Mouse (Mus musculus) CH12.LX (cell line): ENCODE results near the gene Rassf5. TPM values are rescaled to one million over a fixed set of nuclear protein-coding genes. Genes with fewer than 3 reads are reported as not detected.

Experiments
- DNase-seq: peaks from one replicate; pipeline ENCODE4 v3.0.0-alpha.2; 2013; ENCODE audit errors: extremely low read depth
- H3K27ac ChIP-seq: 2 replicates; pipeline ENCODE4 v1.5.1; 2012; ENCODE audit warnings: low read depth, mild to moderate bottlenecking, control low read depth, moderate library complexity; ENCODE audit not compliant: insufficient read depth
- H3K27me3 ChIP-seq: replicated peaks from 2 replicates; pipeline ENCODE3; 2012; ENCODE audit warnings: inconsistent platforms
- H3K36me3 ChIP-seq, 2 experiments: replicated peaks in 1 of 2; 2 replicates each; pipeline versions ENCODE3 to v1.6.1; 2012; ENCODE audit warnings: inconsistent platforms in 1 of 2, low read length in 1 of 2, mild to moderate bottlenecking in 1 of 2, mixed read lengths in 1 of 2, moderate library complexity in 1 of 2; ENCODE audit not compliant: control insufficient read depth in 1 of 2, insufficient read depth in 1 of 2
- H3K4me1 ChIP-seq, 2 experiments: 2 replicates each; pipeline ENCODE4 v1.6.1; 2012; ENCODE audit warnings: inconsistent platforms in 1 of 2, moderate library complexity in 1 of 2; ENCODE audit not compliant: insufficient read depth in 2 of 2, control insufficient read depth in 1 of 2
- H3K4me2 ChIP-seq: 2 replicates; pipeline ENCODE4 v1.6.1; 2012; ENCODE audit warnings: low read depth, mild to moderate bottlenecking, control low read depth; ENCODE audit not compliant: poor library complexity, insufficient read depth, severe bottlenecking
- H3K4me3 ChIP-seq, 3 experiments: fragments of 150-350 bp in 1 of 3; sonication (generic) in 1 of 3; replicated peaks in 1 of 3; 2 replicates each; pipeline versions ENCODE3 to v1.5.1; 2011 to 2012; ENCODE audit warnings: low read depth in 2 of 3, low read length in 2 of 3, mild to moderate bottlenecking in 2 of 3, moderate library complexity in 2 of 3, control low read depth in 1 of 3, improper control_type of control experiment in 1 of 3, inconsistent platforms in 1 of 3, mixed read lengths in 1 of 3; ENCODE audit not compliant: poor library complexity in 1 of 3
- H3K79me2 ChIP-seq: replicated peaks from 2 replicates; pipeline ENCODE4 v1.6.1; 2012; ENCODE audit warnings: mild to moderate bottlenecking, moderate library complexity; ENCODE audit not compliant: control insufficient read depth, poor library complexity, insufficient read depth, severe bottlenecking; ENCODE audit errors: extremely low read depth
- H3K9ac ChIP-seq: 2 replicates; pipeline ENCODE4 v1.6.1; 2012; ENCODE audit warnings: low read depth, mild to moderate bottlenecking, control low read depth, moderate library complexity; ENCODE audit not compliant: insufficient read depth
- H3K9me3 ChIP-seq: replicated peaks from 2 replicates; pipeline ENCODE3; 2012; ENCODE audit warnings: low read length, inconsistent platforms, mixed read lengths
- BHLHE40 ChIP-seq: IDR thresholded peaks from 2 replicates; pipeline ENCODE4 v1.6.1; 2011; ENCODE audit warnings: mild to moderate bottlenecking, low read depth, low read length, improper control_type of control experiment
- ELF1 ChIP-seq: IDR thresholded peaks from 2 replicates; pipeline ENCODE4 v1.6.1; 2014; ENCODE audit warnings: low read depth, mild to moderate bottlenecking, inconsistent platforms, low read length, improper control_type of control experiment
- EP300 ChIP-seq: IDR thresholded peaks from 2 replicates; pipeline ENCODE4 v1.6.1; 2011; ENCODE audit warnings: low read length, improper control_type of control experiment
- ETS1 ChIP-seq: conservative IDR thresholded peaks from 2 replicates; pipeline ENCODE4 v1.6.1; 2012; ENCODE audit warnings: low read depth, mild to moderate bottlenecking, inconsistent platforms, low read length, improper control_type of control experiment, moderate library complexity
- HCFC1 ChIP-seq: IDR thresholded peaks from 2 replicates; pipeline ENCODE4 v1.6.1; 2012; ENCODE audit warnings: low read depth, mild to moderate bottlenecking, inconsistent platforms, low read length, improper control_type of control experiment
- IRF4 ChIP-seq: IDR thresholded peaks from 2 replicates; pipeline ENCODE4 v1.6.1; 2014; ENCODE audit warnings: low read depth, mild to moderate bottlenecking, inconsistent platforms, low read length, improper control_type of control experiment
- JUND ChIP-seq: conservative IDR thresholded peaks from 2 replicates; pipeline ENCODE4 v1.6.1; 2011; ENCODE audit warnings: low read depth, low read length, improper control_type of control experiment
- MAX ChIP-seq: IDR thresholded peaks from 2 replicates; pipeline ENCODE4 v1.6.1; 2011; ENCODE audit warnings: low read length, improper control_type of control experiment
- MAZ ChIP-seq: IDR thresholded peaks from 2 replicates; pipeline ENCODE4 v1.6.1; 2012; ENCODE audit warnings: low read depth, mild to moderate bottlenecking, inconsistent platforms, low read length, improper control_type of control experiment, moderate library complexity
- MXI1 ChIP-seq: IDR thresholded peaks from 2 replicates; pipeline ENCODE4 v1.6.1; 2011; ENCODE audit warnings: mild to moderate bottlenecking, low read depth, low read length, improper control_type of control experiment
- NRF1 ChIP-seq: IDR thresholded peaks from 2 replicates; pipeline ENCODE4 v1.6.1; 2014; ENCODE audit warnings: low read depth, mild to moderate bottlenecking, inconsistent platforms, low read length, improper control_type of control experiment, moderate library complexity
- SMC3 ChIP-seq: IDR thresholded peaks from 2 replicates; pipeline ENCODE4 v1.6.1; 2011; ENCODE audit warnings: low read depth, low read length, improper control_type of control experiment
- TCF12 ChIP-seq: IDR thresholded peaks from 2 replicates; pipeline ENCODE4 v1.6.1; 2014; ENCODE audit warnings: low read depth, mild to moderate bottlenecking, inconsistent platforms, low read length, improper control_type of control experiment
- USF1 ChIP-seq: IDR thresholded peaks from 2 replicates; pipeline ENCODE4 v1.6.1; 2014; ENCODE audit warnings: low read depth, mild to moderate bottlenecking, inconsistent platforms, low read length, improper control_type of control experiment
- ZMIZ1 ChIP-seq: IDR thresholded peaks from 2 replicates; pipeline ENCODE4 v1.6.1; 2012; ENCODE audit warnings: low read depth, mild to moderate bottlenecking, inconsistent platforms, low read length, improper control_type of control experiment
- ZNF384 ChIP-seq: IDR thresholded peaks from 2 replicates; pipeline ENCODE4 v1.6.1; 2012; ENCODE audit warnings: low read depth, low read length, improper control_type of control experiment, inconsistent platforms
- dilution Hi-C: fragments of 300-500 bp; cut with MboI; formaldehyde crosslinking; loops from 2 replicates; pipeline ENCODE4 v1.14.3; 2020; ENCODE audit warnings: low sequenced_read_pairs; ENCODE audit not compliant: extremely low pct_unique_long_range_greater_than_20kb, extremely low pct_ligation_motif_present
- in situ Hi-C: fragments of 300-500 bp; cut with MboI; formaldehyde crosslinking; loops from 3 replicates; pipeline ENCODE4 v1.14.3; 2019; ENCODE audit warnings: low sequenced_read_pairs, low pct_ligation_motif_present, low pct_unique_long_range_greater_than_20kb, mixed read lengths
- polyA plus RNA-seq: library from polyadenylated mRNA; unstranded; fragments of >175 nt; gene quantifications from 2 replicates; pipeline ENCODE4 v1.2.1, GENCODE M21; 2012; ENCODE audit warnings: low read depth; ENCODE audit not compliant: insufficient read length
- total RNA-seq, 2 experiments: library from RNA; depleted of rRNA; stranded (reverse); fragments of 300-350 nt in 1 of 2; fragments of >200 nt in 1 of 2; gene quantifications; 2 replicates each; pipeline ENCODE4 v1.2.3; 2012 to 2014

Rassf5 gene
- total and polyA plus RNA-seq, 3 experiments, result 11.5 to 32.1 (median 16.3) TPM

DNA sequence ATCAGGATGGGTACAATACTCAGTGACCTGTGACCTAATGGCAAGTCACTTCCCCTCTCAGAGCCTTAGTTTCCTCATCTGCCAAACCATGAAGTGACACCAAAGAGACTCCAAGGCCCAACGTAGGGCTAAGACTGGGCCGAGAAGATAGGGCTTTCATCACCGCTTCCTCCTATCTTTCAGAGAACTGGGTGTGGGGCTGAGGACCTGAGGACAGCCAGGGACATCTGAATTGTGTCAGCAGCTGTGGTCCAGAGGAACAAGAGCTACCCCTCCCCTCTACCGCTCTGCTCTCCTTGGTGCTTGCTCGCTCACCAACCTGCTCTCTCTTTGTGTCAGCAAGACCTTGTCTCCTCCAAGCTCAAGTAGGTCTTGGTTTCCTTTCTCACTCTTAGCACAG, 56.4 kb downstream of the Rassf5 start (continued):
- TF ChIP-seq JUND (no peak), IRF4 (peak; percentile 34; the same call in 1 of the 2 replicates)

- no peak overlapping the region for H3K9ac ChIP-seq
- TF ChIP-seq ELF1, result no peak
- TF ChIP-seq SMC3, result no peak
- no peak for TF ChIP-seq ETS1
- TF ChIP-seq MXI1, result no peak
- no peak for TF ChIP-seq ZMIZ1
- no peak for TF ChIP-seq ZNF384
- no peak for TF ChIP-seq MAX
- TF ChIP-seq USF1, result no peak
- H3K27ac ChIP-seq, result no peak overlapping the region
- H3K27me3 ChIP-seq, result no peaks in the 10 kb centered on the region
- H3K9me3 ChIP-seq, result no peaks in the 10 kb centered on the region
- in situ Hi-C loops, result no loop called here
- no peak overlapping the region for H3K4me2 ChIP-seq
- 0 out of 2 replicates have a peak, but pooled peaks cover 3% of the 10 kb centered on the region for H3K79me2 ChIP-seq
- H3K36me3 ChIP-seq, result peaks cover 14 to 70% of the 10 kb centered on the region in 2 experiments
- H3K4me1 ChIP-seq, result peaks cover 21 to 88% of the 10 kb centered on the region in 2 experiments
- dilution Hi-C loops, result no loop called here
- H3K4me3 ChIP-seq, result no peak overlapping the region
- DNase-seq, result no peak
These were observed 57.2 kb downstream of the Rassf5 start for GRCm38 (mm10) chr1:131187856-131188255.

DNA sequence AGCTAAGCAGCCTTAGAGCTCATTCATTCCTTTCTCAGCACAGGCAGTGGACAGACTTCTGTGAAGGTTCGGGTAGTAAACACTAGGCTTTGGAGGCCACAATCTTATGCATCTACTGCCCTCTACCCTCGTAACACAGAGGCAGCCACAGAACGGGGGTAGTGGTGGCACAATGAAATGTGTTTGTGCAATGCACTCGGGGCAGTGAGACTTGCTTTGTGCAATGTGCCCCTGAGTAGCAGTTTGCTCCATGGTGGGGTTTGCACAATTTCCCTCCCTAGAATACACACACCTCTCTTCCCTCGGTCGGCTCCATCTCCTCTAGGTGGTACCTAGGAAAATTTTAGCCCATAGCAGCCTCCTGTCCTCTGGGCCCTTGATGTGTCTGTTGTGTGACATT, 58.1 kb downstream of the Rassf5 start:
- Histone ChIP-seq H3K9me3 (no peaks in the 10 kb centered on the region), H3K36me3 (peaks cover 19 to 71% of the 10 kb centered on the region in 2 experiments), H3K27me3 (no peaks in the 10 kb centered on the region), H3K79me2 (0 out of 2 replicates have a peak, but pooled peaks cover 3% of the 10 kb centered on the region)
- TF ChIP-seq MAX, result no peak
- no peak for TF ChIP-seq HCFC1
- no peak for TF ChIP-seq USF1
- TF ChIP-seq MAZ, result no peak
- no peak for TF ChIP-seq TCF12
- TF ChIP-seq NRF1, result no peak
- no peak for TF ChIP-seq ETS1
- TF ChIP-seq EP300, result no peak
- no peak for TF ChIP-seq BHLHE40
- TF ChIP-seq, all 38 proteins: peak for 0
- Histone ChIP-seq H3K9ac (no peak overlapping the region), H3K4me2 (no peak overlapping the region), H3K27ac (no peak overlapping the region), H3K4me1 (peaks cover 21 to 84% of the 10 kb centered on the region in 2 experiments), H3K4me3 (no peak overlapping the region)
- in situ Hi-C loops (no loop called here), dilution Hi-C loops (no loop called here)
- no peak for DNase-seq
